Mouse (Mus musculus): Measurements from ENCODE around the gene Plppr3.
A peak's percentile ranks its signal among the peaks of the same experiment; 100 is the strongest.

Plppr3 gene

GRCm38 (mm10) chr10:79815671-79816494 is 58.6 kb downstream of the Plppr3 start:
- DNase-seq = no peak

GRCm38 (mm10) chr10:79814271-79814842 is 60.1 kb downstream of the Plppr3 start:
- DNase-seq = no peak

DNA sequence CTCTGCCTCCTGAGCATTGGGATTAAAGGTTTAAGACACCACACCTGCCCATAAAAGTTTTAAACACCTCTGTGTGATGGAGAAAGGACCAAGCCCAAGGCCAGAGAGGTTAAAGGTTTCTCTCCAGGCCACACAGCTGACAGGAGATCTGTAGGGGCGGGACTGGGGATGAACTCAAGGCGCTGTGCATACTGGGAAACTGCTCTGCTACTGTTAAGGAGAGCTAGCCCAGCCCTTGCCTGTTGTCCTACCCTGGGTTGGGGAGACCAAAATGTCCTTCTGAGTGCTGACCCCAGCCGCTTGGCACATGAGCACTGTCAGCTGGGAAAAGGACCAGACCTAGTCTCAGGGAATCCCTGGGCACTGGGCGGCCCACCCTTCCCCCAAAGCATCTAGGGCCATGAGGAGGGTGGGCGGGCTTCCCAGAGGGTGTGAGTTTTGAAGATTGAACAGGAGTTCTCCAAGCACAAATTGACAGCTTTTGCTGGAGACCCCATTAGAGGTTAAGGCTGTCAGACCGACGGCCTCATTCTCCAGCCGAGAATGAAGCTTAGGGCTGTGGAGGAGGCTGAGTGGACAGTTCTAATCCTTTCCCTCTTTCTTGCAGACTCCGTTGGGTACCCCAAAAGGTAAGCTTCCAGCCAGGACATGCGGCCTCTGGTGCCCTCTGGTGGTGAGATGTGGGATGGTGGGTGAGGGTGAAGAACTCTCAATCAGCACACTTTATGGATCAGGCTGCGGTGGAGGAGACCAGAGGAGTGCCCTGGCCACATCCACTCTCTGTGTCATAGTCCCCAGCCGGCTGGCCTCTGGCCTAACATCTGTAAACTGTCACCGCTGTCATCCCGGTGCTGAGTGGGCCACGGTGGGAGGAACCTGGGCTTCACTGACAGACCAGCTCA is 62.4 kb downstream of the Plppr3 start:
- peak; percentile 93 to 95 for DNase-seq

Data from cerebellum, postnatal 25 days (tissue).